Comparison of ENCODE assay signal across 7 mouse cellular contexts in the genomic region with DNA sequence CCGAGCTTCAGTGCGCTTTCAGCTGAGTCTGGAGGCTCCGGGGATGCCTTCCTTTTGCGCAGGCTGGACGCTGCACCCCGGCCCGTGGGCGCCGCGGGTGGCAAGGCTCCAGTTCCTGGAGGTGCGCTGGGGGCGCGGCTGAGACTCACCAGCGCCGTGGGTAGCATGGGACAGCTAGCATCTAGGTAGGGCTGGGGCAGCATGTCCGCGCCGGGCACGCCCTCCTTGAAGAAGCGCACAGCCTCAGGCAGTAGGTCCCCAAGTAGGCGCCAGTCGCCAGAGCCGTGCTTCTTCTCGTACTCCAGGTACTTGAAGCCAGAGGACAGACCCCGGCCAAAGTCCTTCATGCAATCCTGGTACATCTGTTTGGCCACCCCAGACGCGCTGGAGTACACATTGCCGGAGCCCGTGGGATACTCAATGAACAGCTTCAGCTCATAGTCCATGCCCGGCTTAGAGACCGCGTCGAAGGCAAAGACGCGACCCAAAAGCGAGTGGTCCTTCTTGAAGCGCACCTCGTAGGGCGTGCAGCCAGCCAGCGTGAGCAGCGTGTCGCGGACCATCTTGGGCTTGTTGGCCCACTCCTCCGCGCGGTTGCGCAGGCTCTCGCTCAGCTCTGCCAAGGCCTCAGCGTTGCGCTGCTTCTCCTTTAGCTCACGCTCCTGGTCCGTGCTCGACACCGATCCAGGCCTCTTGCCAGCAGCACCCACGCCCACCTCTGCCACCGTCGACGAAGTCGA. TPM values are rescaled to one million over a fixed set of nuclear protein-coding genes. Genes with fewer than 3 reads are reported as not detected.
DNase-seq lines count a peak whose midpoint lies in the region; ATAC-seq and TF ChIP-seq lines count a peak whose summit lies in the region.

No protein-coding gene starts in this region.

- peak overlapping the region; percentile 100 for H3K9ac ChIP-seq in forebrain, embryonic 14.5 days (ENCODE audit: low read length)

- no peaks in the 10 kb centered on the region for H3K9me3 ChIP-seq in forebrain, embryonic 14.5 days (replicated peaks; ENCODE audit: control insufficient read depth, low read length)

- under 1% methylated on average over 57 of the region's 59 CpGs for WGBS in forebrain, embryonic 14.5 days
- WGBS in macrophage (ENCODE audit: missing documents) = 15% methylated on average over 59 of the region's 59 CpGs

- peak; percentile 19; the same call in 1 of the 2 replicates for ATAC-seq in forebrain, embryonic 14.5 days

- TF ChIP-seq CTCF in brain, embryonic 14.5 days (IDR thresholded peaks at IDR 0.05; ENCODE audit: borderline replicate concordance, extremely low read depth, insufficient read depth, insufficient read length) = no peak

- H3K4me1 ChIP-seq in forebrain, embryonic 14.5 days (ENCODE audit: control insufficient read depth, insufficient read depth, low read length) = peaks cover 49% of the 10 kb centered on the region

- TF ChIP-seq POLR2A in brain, embryonic 14.5 days (IDR thresholded peaks at IDR 0.05; ENCODE audit: borderline replicate concordance, extremely low read depth, insufficient read depth, insufficient read length, poor library complexity, severe bottlenecking) = no peak

- peak overlapping the region; percentile 99 for H3K27ac ChIP-seq in forebrain, embryonic 14.5 days (ENCODE audit: low read depth, low read length)
- peak overlapping the region; percentile 24; the same call in 1 of the 2 replicates for H3K27ac ChIP-seq in macrophage

- H3K27me3 ChIP-seq in forebrain, embryonic 14.5 days (replicated peaks; ENCODE audit: control insufficient read depth, insufficient read depth, low read length) = no peaks in the 10 kb centered on the region

- peak overlapping the region; percentile 98 for H3K4me3 ChIP-seq in forebrain, embryonic 14.5 days (ENCODE audit: low read depth, low read length)
- peak overlapping the region; percentile 45 for H3K4me3 ChIP-seq in macrophage (ENCODE audit: inconsistent target)

- H3K79me2 ChIP-seq in macrophage (ENCODE audit: inconsistent target) = peaks cover 42% of the 10 kb centered on the region

- H3K4me2 ChIP-seq in forebrain, embryonic 14.5 days (ENCODE audit: low read length) = peak overlapping the region; percentile 97

- peak; percentile 82 for DNase-seq in NIH3T3 (ENCODE audit: low read depth)
- DNase-seq in brain, embryonic 14.5 days (ENCODE audit: low read depth) = peak; percentile 82
- peak; percentile 77 for DNase-seq in forebrain, embryonic 14.5 days (ENCODE audit: low spot score)
- DNase-seq in heart, postnatal 4 days = peak; percentile 77
- DNase-seq in layer of hippocampus, adult 9-11 months = peak; percentile 85
- DNase-seq in right cerebral cortex, postnatal 4 days = peak; percentile 73

- H3K36me3 ChIP-seq in forebrain, embryonic 14.5 days (ENCODE audit: control insufficient read depth, insufficient read depth, low read length) = peaks cover 10% of the 10 kb centered on the region
- H3K36me3 ChIP-seq in macrophage (ENCODE audit: inconsistent target) = no peaks in the 10 kb centered on the region

RNA-seq across cellular contexts. Expression of a gene that starts 2.1 kb away (rescaled TPM):
- polyA plus RNA-seq in brain, embryonic 14.5 days (2012; rRNA removed) = 77.9 and 97.5 TPM in 2 replicates
- polyA plus RNA-seq in forebrain, embryonic 14.5 days (2014; fragmentation: Nextera tagmentation; extraction: Ambion mirVana) = 41.4 and 56.5 TPM in 2 replicates
- 10 to 100 TPM; 85.8 to 86.2 TPM for total RNA-seq in heart, postnatal 4 days (2021)
- 10 to 100 TPM in 5 of 26 experiments, 1 to 10 TPM in 20, under 1 TPM in 1; 0.94 to 14.8 (median 5.9) TPM for total RNA-seq in macrophage (2018; cell fraction: chromatin; rRNA removed)
- total RNA-seq in macrophage (2018; cell fraction: cytosol; rRNA removed) = 10 to 100 TPM in 24 of 26 experiments, 1 to 10 TPM in 2; 7.3 to 28.3 (median 21.4) TPM
- total RNA-seq in macrophage (2018; cell fraction: nucleus; rRNA removed) = 10 to 100 TPM in 24 of 26 experiments, 1 to 10 TPM in 2; 7.2 to 45.6 (median 16.6) TPM
- polyA plus RNA-seq in macrophage (2018) = 9.1 to 32.1 TPM (median 10.4 TPM) in 3 replicates

Comparison
In these comparisons a context has a peak if more than half of its experiments do, and no peak if none do; other contexts are left out.
1. Peak in every context shown above with its lines: DNase-seq, ATAC-seq, H3K4me3 ChIP-seq and H3K27ac ChIP-seq.